7 mouse cellular contexts compared by ENCODE assay signal in genomic region chr11:98389221-98389780, GRCm38 (mm10). TPM values are rescaled to one million over a fixed set of nuclear protein-coding genes. Genes with fewer than 3 reads are reported as not detected.
DNase-seq lines count a peak whose midpoint lies in the region; ATAC-seq and TF ChIP-seq lines count a peak whose summit lies in the region.

No protein-coding gene starts in this region.

- peak; percentile 58 to 96 (median 93) for TF ChIP-seq CTCF in MEL (IDR thresholded peaks at IDR 0.05 in 2 of 3, conservative IDR thresholded peaks at IDR 0.05 in 1 of 3; ENCODE audit: control insufficient read depth in 1 of 3, insufficient read depth in 1 of 3, low read depth in 2 of 3, low read length in 3 of 3, poor library complexity in 1 of 3, severe bottlenecking in 1 of 3)
- peak; percentile 61 for TF ChIP-seq CTCF in bone marrow macrophage, adult 2 months (IDR thresholded peaks at IDR 0.05; ENCODE audit: low read depth, low read length)

- WGBS in limb, embryonic 11.5 days = 23% methylated on average over 9 of the region's 9 CpGs
- WGBS in limb, embryonic 10.5 days = 29% methylated on average over 9 of the region's 9 CpGs

- no peak overlapping the region for H3K9ac ChIP-seq in limb, embryonic 11.5 days (ENCODE audit: low read length)
- H3K9ac ChIP-seq in MEL (ENCODE audit: control insufficient read depth, low read depth, low read length, poor library complexity, severe bottlenecking) = no peak overlapping the region

- no peaks in the 10 kb centered on the region for H3K4me1 ChIP-seq in limb, embryonic 11.5 days (ENCODE audit: control insufficient read depth, insufficient read depth, low read length)
- H3K4me1 ChIP-seq in limb, embryonic 10.5 days = peaks cover 35% of the 10 kb centered on the region
- H3K4me1 ChIP-seq in MEL (ENCODE audit: control insufficient read depth in 1 of 2, insufficient read depth in 2 of 2, low read length in 2 of 2) = peaks cover 12 to 34% of the 10 kb centered on the region in 2 experiments
- peaks cover 2% of the 10 kb centered on the region; the same call in 1 of the 2 replicates for H3K4me1 ChIP-seq in bone marrow macrophage, adult 2 months (ENCODE audit: control insufficient read depth, insufficient read depth, low read length)

- intact Hi-C loops in left cerebral cortex, postnatal 25 days (cut with DNase I) = loop anchor here (1.0 kb wide), 1 partner anchor 47 kb away; no protein-coding TSS in a partner anchor

- DNase-seq in limb, embryonic 11.5 days (ENCODE audit: low spot score) = peak; percentile 55
- no peak for DNase-seq in limb, embryonic 10.5 days (ENCODE audit: low spot score)
- peak; percentile 84 for DNase-seq in MEL (ENCODE audit: low read depth, low spot score)
- DNase-seq in frontal cortex, postnatal 36 days (ENCODE audit: low spot score in 2 of 2) = peak; percentile 61 to 79
- peak; percentile 70 to 78 for DNase-seq in left cerebral cortex, postnatal 25 days (ENCODE audit: low spot score in 2 of 2)
- DNase-seq in right cerebral cortex, postnatal 10 days (ENCODE audit: low spot score in 2 of 2) = peak; percentile 73 to 82

- no peak for TF ChIP-seq POLR2A in MEL (IDR thresholded peaks at IDR 0.05; ENCODE audit: control insufficient read depth in 1 of 2, insufficient read depth in 1 of 2, low read depth in 1 of 2, low read length in 2 of 2, poor library complexity in 1 of 2)
- no peak for TF ChIP-seq POLR2A in bone marrow macrophage, adult 2 months (IDR thresholded peaks at IDR 0.05; ENCODE audit: borderline replicate concordance, low read depth, low read length)

- TF ChIP-seq RAD21 in MEL (IDR thresholded peaks at IDR 0.05; ENCODE audit: low read depth, low read length) = peak; percentile 89

- H3K36me3 ChIP-seq in limb, embryonic 11.5 days (ENCODE audit: control insufficient read depth, insufficient read depth, low read length) = no peaks in the 10 kb centered on the region
- no peaks in the 10 kb centered on the region; the same call in 1 of the 2 replicates for H3K36me3 ChIP-seq in limb, embryonic 10.5 days
- peaks cover 0 to 15% of the 10 kb centered on the region in 2 experiments; a peak in 2 of 4 replicates for H3K36me3 ChIP-seq in MEL (ENCODE audit: control insufficient read depth in 1 of 2, insufficient read depth in 2 of 2, low read length in 2 of 2)

- H3K9me3 ChIP-seq in limb, embryonic 11.5 days (ENCODE audit: control insufficient read depth, low read length) = no peaks in the 10 kb centered on the region
- H3K9me3 ChIP-seq in limb, embryonic 10.5 days (replicated peaks) = no peaks in the 10 kb centered on the region
- H3K9me3 ChIP-seq in MEL (replicated peaks; ENCODE audit: insufficient read depth, low read length) = no peaks in the 10 kb centered on the region

- no peak overlapping the region for H3K27ac ChIP-seq in limb, embryonic 11.5 days (replicated peaks; ENCODE audit: low read depth, low read length)
- H3K27ac ChIP-seq in limb, embryonic 10.5 days = no peak overlapping the region
- no peak overlapping the region for H3K27ac ChIP-seq in MEL (ENCODE audit: control insufficient read depth, low read depth, low read length)
- H3K27ac ChIP-seq in bone marrow macrophage, adult 2 months (ENCODE audit: insufficient read depth, low read depth, low read length) = no peak overlapping the region

- H3K4me3 ChIP-seq in limb, embryonic 11.5 days (ENCODE audit: low read depth, low read length) = no peak overlapping the region
- no peak overlapping the region for H3K4me3 ChIP-seq in limb, embryonic 10.5 days
- H3K4me3 ChIP-seq in MEL (ENCODE audit: control insufficient read depth in 1 of 2, insufficient read depth in 1 of 2, low read depth in 2 of 2, low read length in 2 of 2) = no peak overlapping the region
- H3K4me3 ChIP-seq in bone marrow macrophage, adult 2 months (ENCODE audit: insufficient read depth, low read length) = no peak overlapping the region

- no peak for ATAC-seq in limb, embryonic 11.5 days (ENCODE audit: insufficient number of reproducible peaks, low FRiP score, low TSS enrichment, low read depth)

- peaks cover 46% of the 10 kb centered on the region for H3K27me3 ChIP-seq in limb, embryonic 11.5 days (ENCODE audit: control insufficient read depth, insufficient read depth, low read length)
- peaks cover 100% of the 10 kb centered on the region for H3K27me3 ChIP-seq in limb, embryonic 10.5 days (ENCODE audit: low read depth, poor library complexity, severe bottlenecking)
- H3K27me3 ChIP-seq in MEL (ENCODE audit: control insufficient read depth in 1 of 2, insufficient read depth in 2 of 2, low read length in 2 of 2) = no peaks in the 10 kb centered on the region

- H3K4me2 ChIP-seq in limb, embryonic 11.5 days (ENCODE audit: low read depth, severe bottlenecking) = no peak overlapping the region

- no peaks in the 10 kb centered on the region for H3K79me2 ChIP-seq in MEL (ENCODE audit: control insufficient read depth, insufficient read depth, low read length, poor library complexity)

- no peak for TF ChIP-seq EP300 in MEL (IDR thresholded peaks at IDR 0.05; ENCODE audit: low read depth in 1 of 2, low read length in 2 of 2)

TF ChIP-seq in MEL, 35 proteins besides CTCF, POLR2A, EP300 and RAD21:
- TF ChIP-seq ZC3H11A (IDR thresholded peaks at IDR 0.05; ENCODE audit: low read depth, low read length) = peak; percentile 56; the same call in 1 of the 2 replicates
- TF ChIP-seq BHLHE40 (IDR thresholded peaks at IDR 0.05; ENCODE audit: borderline replicate concordance, low read depth, low read length) = no peak
- no peak for TF ChIP-seq MYC (IDR thresholded peaks at IDR 0.05; ENCODE audit: low read depth, low read length)
- 0 out of 2 replicates have a peak, but pooled peaks have one; percentile 7 for TF ChIP-seq SIN3A (IDR thresholded peaks at IDR 0.05; ENCODE audit: low read length)
- peak; percentile 78 for TF ChIP-seq SMC3 (IDR thresholded peaks at IDR 0.05; ENCODE audit: low read depth, low read length)

RNA-seq across cellular contexts. Expression of gene Pnmt, which starts 3.1 kb away (rescaled TPM):
- polyA plus RNA-seq in limb, embryonic 11.5 days (2014; fragmentation: Nextera tagmentation; extraction: Ambion mirVana) = 0.13 and 0.17 TPM in 2 replicates
- 0.61 TPM in 1 of 2 replicates, not detected in the other for polyA plus RNA-seq in limb, embryonic 10.5 days (2016; fragmentation: Nextera tagmentation; extraction: Ambion mirVana)
- not detected in 2 replicates for total RNA-seq in MEL (2012; rRNA removed)
- polyA plus RNA-seq in MEL (2012; ENCODE audit: insufficient read depth in 1 of 2, insufficient read length in 2 of 2, low read depth in 1 of 2, low replicate concordance in 2 of 2, missing spikeins in 1 of 2) = not detected
- not detected in 2 replicates for polyA plus RNA-seq in bone marrow macrophage, adult 2 months (2012; ENCODE audit: insufficient read depth, insufficient read length, missing spikeins)
- under 1 TPM; 0.39 to 0.73 TPM for total RNA-seq in left cerebral cortex, postnatal 25 days (2021)

RNA-seq across cellular contexts. Expression of gene Tcap, which starts 5.7 kb away (rescaled TPM):
- 0.41 and 0.53 TPM in 2 replicates for polyA plus RNA-seq in limb, embryonic 11.5 days (2014; fragmentation: Nextera tagmentation; extraction: Ambion mirVana)
- 0.16 and 0.40 TPM in 2 replicates for polyA plus RNA-seq in limb, embryonic 10.5 days (2016; fragmentation: Nextera tagmentation; extraction: Ambion mirVana)
- not detected in 2 replicates for total RNA-seq in MEL (2012; rRNA removed)
- under 1 TPM in 1 of 2 experiments, not detected in 1; 0.07 TPM for polyA plus RNA-seq in MEL (2012; ENCODE audit: insufficient read depth in 1 of 2, insufficient read length in 2 of 2, low read depth in 1 of 2, low replicate concordance in 2 of 2, missing spikeins in 1 of 2)
- polyA plus RNA-seq in bone marrow macrophage, adult 2 months (2012; ENCODE audit: insufficient read depth, insufficient read length, missing spikeins) = not detected in 2 replicates
- 10 to 100 TPM in 1 of 2 experiments, 1 to 10 TPM in 1; 9.3 to 11.6 TPM for total RNA-seq in left cerebral cortex, postnatal 25 days (2021)

RNA-seq across cellular contexts. Expression of gene Pgap3, which starts 11.0 kb away (rescaled TPM):
- polyA plus RNA-seq in limb, embryonic 11.5 days (2014; fragmentation: Nextera tagmentation; extraction: Ambion mirVana) = 6.3 and 9.5 TPM in 2 replicates
- 9.7 and 10.5 TPM in 2 replicates for polyA plus RNA-seq in limb, embryonic 10.5 days (2016; fragmentation: Nextera tagmentation; extraction: Ambion mirVana)
- 5.9 and 7.4 TPM in 2 replicates for total RNA-seq in MEL (2012; rRNA removed)
- polyA plus RNA-seq in MEL (2012; ENCODE audit: insufficient read depth in 1 of 2, insufficient read length in 2 of 2, low read depth in 1 of 2, low replicate concordance in 2 of 2, missing spikeins in 1 of 2) = 1 to 10 TPM in 1 of 2 experiments, not detected in 1; 8.4 TPM
- polyA plus RNA-seq in bone marrow macrophage, adult 2 months (2012; ENCODE audit: insufficient read depth, insufficient read length, missing spikeins) = 4.6 and 6.4 TPM in 2 replicates
- total RNA-seq in left cerebral cortex, postnatal 25 days (2021) = 10 to 100 TPM; 10.1 to 11.3 TPM

RNA-seq across cellular contexts. Expression of gene Erbb2, which starts 23.0 kb away (rescaled TPM):
- polyA plus RNA-seq in limb, embryonic 11.5 days (2014; fragmentation: Nextera tagmentation; extraction: Ambion mirVana) = 29.6 and 30.5 TPM in 2 replicates
- polyA plus RNA-seq in limb, embryonic 10.5 days (2016; fragmentation: Nextera tagmentation; extraction: Ambion mirVana) = 24.5 and 30.9 TPM in 2 replicates
- not detected in 2 replicates for total RNA-seq in MEL (2012; rRNA removed)
- polyA plus RNA-seq in MEL (2012; ENCODE audit: insufficient read depth in 1 of 2, insufficient read length in 2 of 2, low read depth in 1 of 2, low replicate concordance in 2 of 2, missing spikeins in 1 of 2) = not detected
- polyA plus RNA-seq in bone marrow macrophage, adult 2 months (2012; ENCODE audit: insufficient read depth, insufficient read length, missing spikeins) = 0.17 TPM in 1 of 2 replicates, not detected in the other
- total RNA-seq in left cerebral cortex, postnatal 25 days (2021) = 1 to 10 TPM; 1.8 to 2.4 TPM

RNA-seq across cellular contexts. Expression of gene Stard3, which starts 31.1 kb away (rescaled TPM):
- polyA plus RNA-seq in limb, embryonic 11.5 days (2014; fragmentation: Nextera tagmentation; extraction: Ambion mirVana) = 37.7 and 38.3 TPM in 2 replicates
- polyA plus RNA-seq in limb, embryonic 10.5 days (2016; fragmentation: Nextera tagmentation; extraction: Ambion mirVana) = 37.8 and 41.3 TPM in 2 replicates
- total RNA-seq in MEL (2012; rRNA removed) = 61.7 and 62.5 TPM in 2 replicates
- 10 to 100 TPM in 1 of 2 experiments, not detected in 1; 53.0 TPM for polyA plus RNA-seq in MEL (2012; ENCODE audit: insufficient read depth in 1 of 2, insufficient read length in 2 of 2, low read depth in 1 of 2, low replicate concordance in 2 of 2, missing spikeins in 1 of 2)
- 62.3 and 63.7 TPM in 2 replicates for polyA plus RNA-seq in bone marrow macrophage, adult 2 months (2012; ENCODE audit: insufficient read depth, insufficient read length, missing spikeins)
- 10 to 100 TPM; 34.1 to 36.8 TPM for total RNA-seq in left cerebral cortex, postnatal 25 days (2021)
